8 mouse cellular contexts compared by ENCODE assay signal in genomic region chr15:97705211-97706050, GRCm38 (mm10). TPM values are rescaled to one million over a fixed set of nuclear protein-coding genes. Genes with fewer than 3 reads are reported as not detected.
DNase-seq lines count a peak whose midpoint lies in the region; ATAC-seq and TF ChIP-seq lines count a peak whose summit lies in the region.

Gene Rpap3, minus strand, starts transcription at chr15:97705825.

- H3K4me2 ChIP-seq in intestine, postnatal 0 days (replicated peaks; ENCODE audit: low read depth) = peak within 1 kb of the TSS; percentile 87

- H3K27ac ChIP-seq in intestine, postnatal 0 days (ENCODE audit: low read depth, low read length) = no peak within 1 kb of the TSS
- H3K27ac ChIP-seq in midbrain, embryonic 10.5 days (replicated peaks) = peak within 1 kb of the TSS; percentile 91

- intact Hi-C loops in left cerebral cortex, postnatal 36 days (cut with DNase I) = no loop called here

- peak within 1 kb of the TSS; percentile 86 for H3K4me3 ChIP-seq in intestine, postnatal 0 days (ENCODE audit: low read depth, low read length)
- H3K4me3 ChIP-seq in midbrain, embryonic 10.5 days = peak within 1 kb of the TSS; percentile 80

- DNase-seq in adrenal gland, postnatal 10 days = peak; percentile 94
- peak; percentile 84 for DNase-seq in embryo, embryonic 9.5 days (ENCODE audit: extremely low spot score)
- peak; percentile 75 to 87 for DNase-seq in gastrocnemius, postnatal 4 days (ENCODE audit: low spot score in 2 of 2)
- peak; percentile 88 to 91 for DNase-seq in left cerebral cortex, postnatal 36 days (ENCODE audit: low spot score in 2 of 2)
- DNase-seq in midbrain, embryonic 10.5 days (ENCODE audit: low spot score) = peak; percentile 85
- peak; percentile 83 for DNase-seq in right cerebral cortex, postnatal 4 days
- DNase-seq in yolk sac, embryonic 10.5 days (ENCODE audit: low spot score) = peak; percentile 83

- H3K4me1 ChIP-seq in intestine, postnatal 0 days (replicated peaks; ENCODE audit: control insufficient read depth, insufficient read depth, low read length) = no peaks in the 10 kb centered on the region
- H3K4me1 ChIP-seq in midbrain, embryonic 10.5 days = peaks cover 27% of the 10 kb centered on the region

- WGBS in intestine, postnatal 0 days = under 1% methylated on average over 70 of the region's 71 CpGs
- WGBS in midbrain, embryonic 10.5 days = under 1% methylated on average over 71 of the region's 71 CpGs

- TF ChIP-seq CTCF in intestine, postnatal 0 days (IDR thresholded peaks at IDR 0.05; ENCODE audit: low read depth) = no peak

- H3K36me3 ChIP-seq in intestine, postnatal 0 days (ENCODE audit: control insufficient read depth, insufficient read depth) = peaks cover 21% of the 10 kb centered on the region
- peaks cover 31% of the 10 kb centered on the region for H3K36me3 ChIP-seq in midbrain, embryonic 10.5 days

- H3K9me3 ChIP-seq in intestine, postnatal 0 days (ENCODE audit: control insufficient read depth) = no peaks in the 10 kb centered on the region
- no peaks in the 10 kb centered on the region for H3K9me3 ChIP-seq in midbrain, embryonic 10.5 days (replicated peaks)

- no peaks in the 10 kb centered on the region for H3K27me3 ChIP-seq in intestine, postnatal 0 days (replicated peaks; ENCODE audit: control insufficient read depth, insufficient read depth, low read length)
- H3K27me3 ChIP-seq in midbrain, embryonic 10.5 days (ENCODE audit: low read depth, poor library complexity, severe bottlenecking) = no peaks in the 10 kb centered on the region

- peak within 1 kb of the TSS; percentile 83 for H3K9ac ChIP-seq in intestine, postnatal 0 days (ENCODE audit: low read depth, low read length)

- ATAC-seq in intestine, postnatal 0 days = peak; percentile 82

RNA-seq across cellular contexts. Expression of gene Rpap3, which starts in this region (rescaled TPM):
- total RNA-seq in adrenal gland, postnatal 10 days (2021) = 10 to 100 TPM; 14.1 to 18.8 TPM
- total RNA-seq in gastrocnemius, postnatal 4 days (2021) = 10 to 100 TPM; 15.2 to 15.7 TPM
- 11.8 and 12.0 TPM in 2 replicates for polyA plus RNA-seq in intestine, postnatal 0 days (2015; fragmentation: Nextera tagmentation; extraction: Ambion mirVana)
- 10 to 100 TPM; 27.1 to 28.2 TPM for total RNA-seq in left cerebral cortex, postnatal 36 days (2021)
- 40.4 and 41.7 TPM in 2 replicates for polyA plus RNA-seq in midbrain, embryonic 10.5 days (2016; fragmentation: Nextera tagmentation; extraction: Ambion mirVana)
